Mouse (Mus musculus): Measurements from ENCODE around the gene Glis3.

DNA sequence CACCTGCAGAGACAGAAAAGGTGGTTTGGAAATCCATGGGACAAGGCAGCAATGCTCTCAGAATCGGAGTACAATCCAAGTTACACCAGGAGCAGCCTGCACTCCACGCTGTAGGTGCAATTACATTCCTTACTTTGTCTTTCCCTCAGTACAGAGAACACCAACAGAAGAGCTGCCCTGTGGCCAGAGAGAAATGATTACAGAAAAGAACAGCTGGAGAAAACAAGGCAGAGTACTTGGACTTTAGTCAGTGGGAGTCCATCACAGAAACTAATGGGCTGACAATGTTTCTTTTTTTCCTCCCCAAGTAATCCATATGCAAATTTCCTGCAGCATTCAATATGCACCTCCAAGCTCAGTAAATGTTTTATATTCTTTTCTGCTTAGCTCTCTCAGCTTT, 305.4 kb downstream of the Glis3 start:
- no peak for TF ChIP-seq EP300 (IDR thresholded peaks at IDR 0.05; ENCODE audit: low read depth)
- TF ChIP-seq CTCF (IDR thresholded peaks at IDR 0.05; ENCODE audit: low read depth): no peak

Measured in liver, embryonic 14.5 days (tissue).